Mouse (Mus musculus): ENCODE measurements around the gene Aqp9.

GRCm38 (mm10) chr9:71150175-71150574 is 18.3 kb downstream of the Aqp9 start:
- TF ChIP-seq POLR2A (IDR thresholded peaks at IDR 0.05; ENCODE audit: borderline replicate concordance, insufficient read depth, low read length) (no peak), CTCF (IDR thresholded peaks at IDR 0.05; ENCODE audit: borderline replicate concordance, insufficient read depth, low read depth, low read length) (no peak)

Data from cerebellum, adult 2 months (tissue).